ENCODE assay signal across 8 mouse cellular contexts in the genomic region with DNA sequence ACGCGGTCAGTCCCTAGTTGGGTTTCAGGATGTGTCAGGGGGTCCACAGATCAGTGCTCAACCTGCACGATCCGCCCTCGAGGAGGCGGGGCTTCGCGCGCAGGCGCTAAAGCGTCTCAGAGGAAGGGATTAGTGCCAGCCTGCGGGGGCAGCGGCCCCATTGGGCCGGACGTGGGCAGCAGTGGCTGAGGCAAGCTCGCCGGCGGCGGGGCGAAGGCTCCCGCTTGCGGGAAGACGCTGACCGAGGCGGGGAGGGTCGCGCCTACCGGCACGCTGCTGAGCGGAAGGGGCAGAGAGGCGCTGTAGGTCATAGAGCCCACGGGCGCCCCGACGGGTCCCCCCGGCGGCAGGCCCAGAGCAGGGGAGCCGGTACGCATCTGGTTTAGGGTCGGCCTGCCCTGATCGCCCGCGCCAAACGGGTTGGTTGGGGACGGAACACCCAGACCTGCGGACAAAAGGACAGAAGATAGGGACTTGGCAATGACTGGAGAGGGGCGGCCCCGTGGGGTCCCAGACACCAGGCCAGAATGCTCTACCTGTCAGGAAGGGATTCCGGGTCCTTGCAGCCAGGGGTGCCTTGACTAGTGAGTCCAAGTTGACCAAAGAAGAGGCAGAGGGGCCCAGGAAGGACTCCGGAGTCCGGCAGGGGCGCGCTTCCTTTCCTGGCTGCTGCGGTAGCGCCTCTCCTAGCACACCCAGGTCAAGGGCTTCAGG. TPM values are rescaled to one million over a fixed set of nuclear protein-coding genes. Genes with fewer than 3 reads are reported as not detected.
DNase-seq lines count a peak whose midpoint lies in the region; ATAC-seq and TF ChIP-seq lines count a peak whose summit lies in the region.
"Had no signal": no experiment of that assay in that cellular context is flagged by ENCODE, and none has a peak within 500 bp of the region (broad histone marks: within the 10 kb centered on the region; RNA-seq: fewer than 3 reads in every experiment).

No protein-coding gene starts in this region.

- intact Hi-C loops in left cerebral cortex, postnatal 36 days (cut with DNase I), result no loop called here

- H3K27ac ChIP-seq in lung, embryonic 15.5 days, result no peak overlapping the region
- 0 out of 2 replicates have a peak overlapping the region, but pooled peaks have one; percentile 32 for H3K27ac ChIP-seq in midbrain, postnatal 0 days (ENCODE audit: low read depth, low read length)

- no peaks in the 10 kb centered on the region for H3K36me3 ChIP-seq in lung, embryonic 15.5 days
- H3K36me3 ChIP-seq in midbrain, postnatal 0 days (ENCODE audit: insufficient read depth, low read length), result no peaks in the 10 kb centered on the region

- no peak for DNase-seq in lung, postnatal 25 days (ENCODE audit: low spot score)
- peak; percentile 55 for DNase-seq in cerebellum, adult 9-11 months
- peak; percentile 60 for DNase-seq in forelimb bud, embryonic 11.5 days (ENCODE audit: low read depth, low spot score)
- DNase-seq in left cerebral cortex, postnatal 36 days (ENCODE audit: low spot score in 2 of 2), result peak; percentile 59 to 67
- DNase-seq in midbrain, postnatal 0 days (ENCODE audit: low spot score), result peak; percentile 75
- no peak for DNase-seq in urinary bladder, adult 18-20 months (ENCODE audit: low spot score in 2 of 2)

- H3K4me3 ChIP-seq in lung, embryonic 15.5 days, result peak overlapping the region; percentile 41
- H3K4me3 ChIP-seq in midbrain, postnatal 0 days (ENCODE audit: low read depth, low read length), result peak overlapping the region; percentile 50

- H3K9me3 ChIP-seq in lung, embryonic 15.5 days, result no peaks in the 10 kb centered on the region
- no peaks in the 10 kb centered on the region for H3K9me3 ChIP-seq in midbrain, postnatal 0 days (ENCODE audit: low read length)

- ATAC-seq in lung, embryonic 15.5 days (ENCODE audit: borderline replicate concordance, extremely low read depth, low FRiP score, low TSS enrichment), result no peak
- ATAC-seq in midbrain, postnatal 0 days (ENCODE audit: low FRiP score), result peak; percentile 68

- 10% methylated on average over 55 of the region's 55 CpGs for WGBS in lung, embryonic 15.5 days
- 5% methylated on average over 53 of the region's 55 CpGs for WGBS in midbrain, postnatal 0 days

- peak overlapping the region; percentile 71 for H3K4me2 ChIP-seq in lung, embryonic 15.5 days
- peak overlapping the region; percentile 73 for H3K4me2 ChIP-seq in midbrain, postnatal 0 days (ENCODE audit: low read depth, low read length, poor library complexity, severe bottlenecking)

- peaks cover 26% of the 10 kb centered on the region for H3K27me3 ChIP-seq in lung, embryonic 15.5 days
- H3K27me3 ChIP-seq in midbrain, postnatal 0 days (ENCODE audit: insufficient read depth, low read length), result 0 out of 2 replicates have a peak, but pooled peaks cover 4% of the 10 kb centered on the region

- TF ChIP-seq CTCF in midbrain, postnatal 0 days (IDR thresholded peaks at IDR 0.05), result peak; percentile 39; the same call in 1 of the 2 replicates

- peak overlapping the region; percentile 33; the same call in 1 of the 2 replicates for H3K9ac ChIP-seq in lung, embryonic 15.5 days
- H3K9ac ChIP-seq in midbrain, postnatal 0 days (replicated peaks; ENCODE audit: low read length, poor library complexity, severe bottlenecking), result peak overlapping the region; percentile 70

- peaks cover 36% of the 10 kb centered on the region for H3K4me1 ChIP-seq in lung, embryonic 15.5 days
- no peaks in the 10 kb centered on the region; the same call in 1 of the 2 replicates for H3K4me1 ChIP-seq in midbrain, postnatal 0 days (ENCODE audit: insufficient read depth, low read length)

RNA-seq across cellular contexts. Expression of a gene that starts 5.2 kb away (rescaled TPM):
- polyA plus RNA-seq in lung, embryonic 15.5 days (2015; fragmentation: Nextera tagmentation; extraction: Ambion mirVana), result 0.06 and 0.31 TPM in 2 replicates
- 1 to 10 TPM in 1 of 2 experiments, under 1 TPM in 1; 0.27 to 1.3 TPM for total RNA-seq in left cerebral cortex, postnatal 36 days (2021)
- 0.93 and 6.5 TPM in 2 replicates for total RNA-seq in midbrain, postnatal 0 days (2014; rRNA removed)
- 1.2 and 1.3 TPM in 2 replicates for polyA plus RNA-seq in midbrain, postnatal 0 days (2015; fragmentation: Nextera tagmentation; extraction: Ambion mirVana)
- total RNA-seq: neutrophil, adult 5-6 weeks had no signal

RNA-seq across cellular contexts. Expression of a gene that starts 8.6 kb away (rescaled TPM):
- polyA plus RNA-seq in lung, embryonic 15.5 days (2015; fragmentation: Nextera tagmentation; extraction: Ambion mirVana), result 16.8 and 17.3 TPM in 2 replicates
- 1 to 10 TPM in 1 of 2 experiments, under 1 TPM in 1; 0.77 to 1.4 TPM for total RNA-seq in left cerebral cortex, postnatal 36 days (2021)
- 1.1 and 5.0 TPM in 2 replicates for total RNA-seq in midbrain, postnatal 0 days (2014; rRNA removed)
- 0.92 and 1.4 TPM in 2 replicates for polyA plus RNA-seq in midbrain, postnatal 0 days (2015; fragmentation: Nextera tagmentation; extraction: Ambion mirVana)

RNA-seq across cellular contexts. Expression of a gene that starts 17.2 kb away (rescaled TPM):
- 7.3 and 7.7 TPM in 2 replicates for polyA plus RNA-seq in lung, embryonic 15.5 days (2015; fragmentation: Nextera tagmentation; extraction: Ambion mirVana)
- total RNA-seq in left cerebral cortex, postnatal 36 days (2021), result 100 to 1,000 TPM in 1 of 2 experiments, 10 to 100 TPM in 1; 70.9 to 105 TPM
- 94.6 and 131 TPM in 2 replicates for total RNA-seq in midbrain, postnatal 0 days (2014; rRNA removed)
- 13.0 and 13.2 TPM in 2 replicates for polyA plus RNA-seq in midbrain, postnatal 0 days (2015; fragmentation: Nextera tagmentation; extraction: Ambion mirVana)
- total RNA-seq: neutrophil, adult 5-6 weeks had no signal

RNA-seq across cellular contexts. Expression of a gene that starts 30.4 kb away (rescaled TPM):
- polyA plus RNA-seq in lung, embryonic 15.5 days (2015; fragmentation: Nextera tagmentation; extraction: Ambion mirVana), result 4.6 and 5.4 TPM in 2 replicates
- 1 to 10 TPM; 5.5 to 7.7 TPM for total RNA-seq in left cerebral cortex, postnatal 36 days (2021)
- 3.2 and 4.4 TPM in 2 replicates for total RNA-seq in midbrain, postnatal 0 days (2014; rRNA removed)
- 1.2 and 2.0 TPM in 2 replicates for polyA plus RNA-seq in midbrain, postnatal 0 days (2015; fragmentation: Nextera tagmentation; extraction: Ambion mirVana)
- total RNA-seq: neutrophil, adult 5-6 weeks had no signal

RNA-seq across cellular contexts. Expression of a gene that starts 57.9 kb away (rescaled TPM):
- polyA plus RNA-seq in lung, embryonic 15.5 days (2015; fragmentation: Nextera tagmentation; extraction: Ambion mirVana), result 3.2 and 3.7 TPM in 2 replicates
- total RNA-seq in left cerebral cortex, postnatal 36 days (2021), result 10 to 100 TPM; 15.2 to 15.9 TPM
- total RNA-seq in midbrain, postnatal 0 days (2014; rRNA removed), result 12.6 and 19.5 TPM in 2 replicates
- 11.5 and 13.5 TPM in 2 replicates for polyA plus RNA-seq in midbrain, postnatal 0 days (2015; fragmentation: Nextera tagmentation; extraction: Ambion mirVana)

Comparison
In these comparisons a context has a peak if more than half of its experiments do, and no peak if none do; other contexts are left out.
1. DNase-seq: peak in cerebellum, adult 9-11 months (single experiment), forelimb bud, embryonic 11.5 days (single experiment), left cerebral cortex, postnatal 36 days (2 of 2) and midbrain, postnatal 0 days (single experiment); none in lung, postnatal 25 days (single experiment) and urinary bladder, adult 18-20 months (0 of 2).